ENCODE assay signal across 14 mouse cellular contexts in the genomic region with DNA sequence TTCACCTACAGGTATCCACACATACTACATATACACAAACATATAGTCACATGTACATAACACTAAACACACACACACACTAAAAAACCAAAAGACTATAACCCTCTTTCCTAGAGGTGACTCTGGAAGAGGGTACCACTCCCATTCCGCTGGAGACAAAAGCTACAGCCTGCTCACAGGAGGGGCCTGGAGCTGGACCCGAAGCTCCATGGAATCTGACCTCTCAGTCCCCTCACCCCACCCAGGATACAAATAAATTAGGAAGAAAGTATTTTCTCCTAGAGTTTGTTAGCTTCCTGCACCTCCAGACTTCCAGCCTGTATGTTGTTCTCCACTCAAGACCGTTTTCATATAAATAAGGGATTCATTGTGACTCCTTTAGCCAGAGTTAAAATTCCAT.
DNase-seq lines count a peak whose midpoint lies in the region; ATAC-seq and TF ChIP-seq lines count a peak whose summit lies in the region.
"Had no signal": no experiment of that assay in that cellular context is flagged by ENCODE, and none has a peak within 500 bp of the region (broad histone marks: within the 10 kb centered on the region; RNA-seq: fewer than 3 reads in every experiment).

No protein-coding gene starts in this region.

- no peak for TF ChIP-seq CTCF in heart, adult 2 months (IDR thresholded peaks at IDR 0.05)

- intact Hi-C loops in heart, adult 2 months (cut with DNase I): loop anchor here (2.0 kb wide), 1 partner anchor 53 kb away; no protein-coding TSS in a partner anchor
- intact Hi-C loops in heart, postnatal 36 days (cut with DNase I): loop anchor here (2.0 to 5.0 kb wide), 2 partner anchors 51 to 213 kb away; a partner anchor contains a TSS

- no peak overlapping the region for H3K4me2 ChIP-seq in neural tube, embryonic 13.5 days
- H3K4me2 ChIP-seq: liver, embryonic 11.5 days had no signal

- WGBS in heart, adult 2 months: 43% methylated on average over 3 of the region's 3 CpGs
- WGBS in neural tube, embryonic 13.5 days: 45% methylated on average over 3 of the region's 3 CpGs

- no peaks in the 10 kb centered on the region for H3K27me3 ChIP-seq in heart, adult 2 months (ENCODE audit: control insufficient read depth, insufficient read depth, low read length)
- H3K27me3 ChIP-seq in neural tube, embryonic 13.5 days: no peaks in the 10 kb centered on the region

- no peak overlapping the region for H3K9ac ChIP-seq in heart, adult 2 months (ENCODE audit: low read depth, low read length)
- no peak overlapping the region for H3K9ac ChIP-seq in neural tube, embryonic 13.5 days

- peak overlapping the region; percentile 61 for H3K27ac ChIP-seq in heart, adult 2 months
- 0 out of 2 replicates have a peak overlapping the region, but pooled peaks have one; percentile 46 for H3K27ac ChIP-seq in neural tube, embryonic 13.5 days (replicated peaks)

- DNase-seq in heart, adult 2 months: peak in 1 of 2 experiments; percentile 36
- DNase-seq in heart, postnatal 36 days: no peak
- no peak for DNase-seq in neural tube, embryonic 10.5 days (ENCODE audit: extremely low spot score, low spot score)
- DNase-seq in kidney, postnatal 36 days: peak; percentile 47 to 64
- no peak for DNase-seq in frontal cortex, postnatal 10 days (ENCODE audit: low spot score in 2 of 2)
- DNase-seq: cerebellum, adult 8-10 months; embryo, embryonic 11 days; right cerebral cortex, postnatal 14 days; thymus, adult 18-20 months had no signal

- H3K9me3 ChIP-seq in neural tube, embryonic 13.5 days: no peaks in the 10 kb centered on the region
- H3K9me3 ChIP-seq: forebrain, embryonic 10.5 days had no signal

- no peak for TF ChIP-seq EP300 in heart, adult 2 months (IDR thresholded peaks at IDR 0.05; ENCODE audit: insufficient read depth, low read depth, low read length)

- ATAC-seq in neural tube, embryonic 13.5 days (ENCODE audit: low read depth): no peak
- ATAC-seq in erythroblast, adult 5-6 weeks (replicated peaks; ENCODE audit: low FRiP score, poor library complexity, severe bottlenecking): no peak
- ATAC-seq: activated CD4-positive, CD25-positive, alpha-beta regulatory T cell, adult 4 months had no signal

- no peaks in the 10 kb centered on the region for H3K79me2 ChIP-seq in heart, adult 2 months (replicated peaks; ENCODE audit: control insufficient read depth, insufficient read depth, low read length)

- no peak overlapping the region for H3K4me3 ChIP-seq in heart, adult 2 months
- no peak overlapping the region for H3K4me3 ChIP-seq in neural tube, embryonic 13.5 days
- H3K4me3 ChIP-seq: forebrain, embryonic 10.5 days had no signal

- H3K4me1 ChIP-seq in heart, adult 2 months (ENCODE audit: control insufficient read depth, insufficient read depth, low read length): peaks cover 23% of the 10 kb centered on the region
- H3K4me1 ChIP-seq in neural tube, embryonic 13.5 days (replicated peaks): 0 out of 2 replicates have a peak, but pooled peaks cover 4% of the 10 kb centered on the region

- no peaks in the 10 kb centered on the region; the same call in none of the 2 replicates for H3K36me3 ChIP-seq in heart, adult 2 months (ENCODE audit: control insufficient read depth, insufficient read depth, low read length)
- H3K36me3 ChIP-seq in neural tube, embryonic 13.5 days: no peaks in the 10 kb centered on the region
- H3K36me3 ChIP-seq: forebrain, embryonic 10.5 days had no signal

- TF ChIP-seq POLR2A in heart, adult 2 months (IDR thresholded peaks at IDR 0.05; ENCODE audit: insufficient read depth, low read depth, low read length): no peak

Comparison
In these comparisons a context has a peak if more than half of its experiments do, and no peak if none do; other contexts are left out.
1. DNase-seq: peak in kidney, postnatal 36 days (2 of 2); none in heart, postnatal 36 days (0 of 2), neural tube, embryonic 10.5 days (single experiment) and frontal cortex, postnatal 10 days (0 of 2).